In the genomic region with DNA sequence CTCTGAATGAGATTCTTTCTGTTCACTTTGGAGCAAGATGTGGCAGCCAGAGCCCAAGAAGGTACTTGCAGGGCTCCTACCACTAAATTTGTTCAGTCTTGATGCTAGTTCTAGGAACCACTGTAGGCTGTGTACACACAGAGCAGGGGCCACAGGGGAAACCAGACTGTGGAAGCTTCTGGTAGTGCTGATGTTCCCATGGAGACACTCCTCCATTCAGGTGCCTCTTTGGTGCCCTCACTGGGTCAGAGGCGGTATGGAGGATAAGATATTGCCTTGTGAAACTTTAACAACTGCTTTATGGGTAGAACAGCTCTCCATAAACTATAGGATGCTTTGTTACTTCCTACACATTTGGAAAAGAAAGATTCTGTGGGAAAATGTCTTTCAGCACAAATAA, we compare ENCODE assay signal across 8 mouse cellular contexts. TPM values are rescaled to one million over a fixed set of nuclear protein-coding genes. Genes with fewer than 3 reads are reported as not detected.
DNase-seq lines count a peak whose midpoint lies in the region; ATAC-seq lines count a peak whose summit lies in the region.

No protein-coding gene starts in this region.

- H3K27ac ChIP-seq in heart, embryonic 10.5 days: no peak overlapping the region
- H3K27ac ChIP-seq in neural tube, embryonic 11.5 days (ENCODE audit: low read depth, low read length): no peak overlapping the region
- H3K27ac ChIP-seq in neural tube, embryonic 15.5 days (replicated peaks): no peak overlapping the region

- H3K4me2 ChIP-seq in neural tube, embryonic 11.5 days (ENCODE audit: low read depth): no peak overlapping the region
- H3K4me2 ChIP-seq in neural tube, embryonic 15.5 days: no peak overlapping the region

- no peak for ATAC-seq in neural tube, embryonic 11.5 days (ENCODE audit: insufficient read depth, low FRiP score, low TSS enrichment)
- no peak for ATAC-seq in neural tube, embryonic 15.5 days (ENCODE audit: low FRiP score)
- peak; percentile 89 for ATAC-seq in common myeloid progenitor, adult 5-6 weeks (replicated peaks; ENCODE audit: low read depth, poor library complexity, severe bottlenecking)
- no peak for ATAC-seq in erythroblast, adult 5-6 weeks (replicated peaks; ENCODE audit: low FRiP score, poor library complexity, severe bottlenecking)

- DNase-seq in heart, postnatal 4 days: peak; percentile 14
- no peak for DNase-seq in heart, embryonic 10.5 days (ENCODE audit: low spot score)
- DNase-seq in neural tube, embryonic 11.5 days (ENCODE audit: low spot score): peak; percentile 33
- peak; percentile 38 for DNase-seq in retina, postnatal 1 day
- DNase-seq in urinary bladder, postnatal 4 days (ENCODE audit: low spot score in 2 of 2): no peak

- no peaks in the 10 kb centered on the region for H3K36me3 ChIP-seq in heart, embryonic 10.5 days
- no peaks in the 10 kb centered on the region for H3K36me3 ChIP-seq in neural tube, embryonic 11.5 days (ENCODE audit: control insufficient read depth, insufficient read depth, low read length)
- no peaks in the 10 kb centered on the region for H3K36me3 ChIP-seq in neural tube, embryonic 15.5 days

- no peaks in the 10 kb centered on the region for H3K27me3 ChIP-seq in heart, embryonic 10.5 days (ENCODE audit: insufficient read depth, poor library complexity, severe bottlenecking)
- H3K27me3 ChIP-seq in neural tube, embryonic 11.5 days (ENCODE audit: control insufficient read depth, insufficient read depth, low read length): no peaks in the 10 kb centered on the region
- H3K27me3 ChIP-seq in neural tube, embryonic 15.5 days (replicated peaks): no peaks in the 10 kb centered on the region

- 17% methylated on average over 1 of the region's 1 CpGs for WGBS in heart, embryonic 10.5 days
- 21% methylated on average over 1 of the region's 1 CpGs for WGBS in neural tube, embryonic 11.5 days
- 11% methylated on average over 1 of the region's 1 CpGs for WGBS in neural tube, embryonic 15.5 days

- H3K4me1 ChIP-seq in heart, embryonic 10.5 days: no peaks in the 10 kb centered on the region
- no peaks in the 10 kb centered on the region for H3K4me1 ChIP-seq in neural tube, embryonic 11.5 days (ENCODE audit: control insufficient read depth, insufficient read depth, low read length)
- peaks cover 6% of the 10 kb centered on the region; the same call in 1 of the 2 replicates for H3K4me1 ChIP-seq in neural tube, embryonic 15.5 days

- H3K4me3 ChIP-seq in heart, embryonic 10.5 days: no peak overlapping the region
- H3K4me3 ChIP-seq in neural tube, embryonic 11.5 days (ENCODE audit: low read depth, low read length): no peak overlapping the region
- H3K4me3 ChIP-seq in neural tube, embryonic 15.5 days (replicated peaks): no peak overlapping the region

- no peaks in the 10 kb centered on the region for H3K9me3 ChIP-seq in heart, embryonic 10.5 days
- no peaks in the 10 kb centered on the region for H3K9me3 ChIP-seq in neural tube, embryonic 11.5 days (ENCODE audit: control insufficient read depth, low read length)
- no peaks in the 10 kb centered on the region for H3K9me3 ChIP-seq in neural tube, embryonic 15.5 days (replicated peaks)

- H3K9ac ChIP-seq in neural tube, embryonic 11.5 days (ENCODE audit: low read length): no peak overlapping the region
- H3K9ac ChIP-seq in neural tube, embryonic 15.5 days (replicated peaks): no peak overlapping the region

RNA-seq across cellular contexts. Expression of gene Zkscan6, which starts 45.1 kb away (rescaled TPM):
- total RNA-seq in heart, postnatal 4 days (2021): 1 to 10 TPM; 7.0 to 7.3 TPM
- polyA plus RNA-seq in heart, embryonic 10.5 days (2016; fragmentation: Nextera tagmentation; extraction: Ambion mirVana): 10.9 and 12.0 TPM in 2 replicates
- 14.5 and 15.8 TPM in 2 replicates for polyA plus RNA-seq in neural tube, embryonic 11.5 days (2014; fragmentation: Nextera tagmentation; extraction: Ambion mirVana)
- 16.4 and 18.0 TPM in 2 replicates for polyA plus RNA-seq in neural tube, embryonic 15.5 days (2015; fragmentation: Nextera tagmentation; extraction: Ambion mirVana)
- 16.8 and 17.8 TPM in 2 replicates for total RNA-seq in common myeloid progenitor, adult 5-6 weeks (2017)
- 2.1 and 2.5 TPM in 2 replicates for total RNA-seq in erythroblast, adult 5-6 weeks (2015; ENCODE audit: low replicate concordance)
- 5.2 and 9.6 TPM in 2 replicates for total RNA-seq in erythroblast, adult 5-6 weeks (2017; ENCODE audit: low replicate concordance)

Comparison
In these comparisons a context has a peak if more than half of its experiments do, and no peak if none do; other contexts are left out.
1. DNase-seq: peak in heart, postnatal 4 days (single experiment), neural tube, embryonic 11.5 days (single experiment) and retina, postnatal 1 day (single experiment); none in heart, embryonic 10.5 days (single experiment) and urinary bladder, postnatal 4 days (0 of 2).